Mouse (Mus musculus): ENCODE measurements around the gene Tmem260. TPM values are rescaled to one million over a fixed set of nuclear protein-coding genes. Genes with fewer than 3 reads are reported as not detected.

The Tmem260 gene
- total and polyA plus RNA-seq, 3 experiments: 4.6 to 9.0 (median 5.2) TPM

DNA sequence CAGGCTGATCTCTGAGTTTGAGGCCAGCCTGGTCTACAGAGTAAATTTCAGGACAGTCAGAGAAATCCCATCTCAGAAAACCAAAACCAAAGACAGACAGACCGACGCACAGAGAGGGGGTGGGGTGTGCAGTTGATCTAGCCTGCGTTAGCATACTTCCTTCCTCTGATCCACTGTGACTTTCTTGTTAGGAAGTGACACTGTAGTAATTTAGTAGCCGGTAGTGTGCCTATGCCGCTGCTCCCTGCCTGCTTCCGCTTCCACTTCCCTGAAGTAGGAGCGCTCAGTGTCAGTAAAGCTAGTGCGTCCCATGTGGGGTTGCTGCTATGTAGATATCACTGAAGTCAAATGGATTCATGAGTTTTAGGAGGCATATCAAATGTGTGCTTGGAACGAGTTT is 13.0 kb downstream of the Tmem260 start:
- no peak for DNase-seq (ENCODE audit: extremely low read depth)
- Histone ChIP-seq H3K4me1 (ENCODE audit: control insufficient read depth in 1 of 2, insufficient read depth in 2 of 2) (no peaks in the 10 kb centered on the region; a peak in 2 of 4 replicates), H3K9me3 (replicated peaks; ENCODE audit: low read length) (no peaks in the 10 kb centered on the region), H3K27ac (ENCODE audit: insufficient read depth, low read depth) (no peak overlapping the region), H3K27me3 (replicated peaks) (no peaks in the 10 kb centered on the region), H3K36me3 (replicated peaks in 1 of 2; ENCODE audit: control insufficient read depth in 1 of 2, insufficient read depth in 1 of 2, low read length in 1 of 2) (peaks cover 0 to 35% of the 10 kb centered on the region in 2 experiments), H3K79me2 (replicated peaks; ENCODE audit: control insufficient read depth, extremely low read depth, insufficient read depth, poor library complexity, severe bottlenecking) (no peaks in the 10 kb centered on the region), H3K9ac (ENCODE audit: insufficient read depth, low read depth) (no peak overlapping the region), H3K4me3 (replicated peaks in 1 of 3; ENCODE audit: low read depth in 2 of 3, low read length in 2 of 3, poor library complexity in 1 of 3) (no peak overlapping the region), H3K4me2 (ENCODE audit: insufficient read depth, low read depth, poor library complexity, severe bottlenecking) (no peak overlapping the region)
- dilution Hi-C loops (cut with MboI; ENCODE audit: extremely low pct_ligation_motif_present, extremely low pct_unique_long_range_greater_than_20kb, low sequenced_read_pairs): no loop called here
- in situ Hi-C loops (cut with MboI; ENCODE audit: low pct_ligation_motif_present, low pct_unique_long_range_greater_than_20kb, low sequenced_read_pairs): no loop called here
- no peak for TF ChIP-seq USF2 (conservative IDR thresholded peaks at IDR 0.05; ENCODE audit: low read depth, low read length)
- TF ChIP-seq ELF1 (IDR thresholded peaks at IDR 0.05; ENCODE audit: low read depth, low read length): no peak

DNA sequence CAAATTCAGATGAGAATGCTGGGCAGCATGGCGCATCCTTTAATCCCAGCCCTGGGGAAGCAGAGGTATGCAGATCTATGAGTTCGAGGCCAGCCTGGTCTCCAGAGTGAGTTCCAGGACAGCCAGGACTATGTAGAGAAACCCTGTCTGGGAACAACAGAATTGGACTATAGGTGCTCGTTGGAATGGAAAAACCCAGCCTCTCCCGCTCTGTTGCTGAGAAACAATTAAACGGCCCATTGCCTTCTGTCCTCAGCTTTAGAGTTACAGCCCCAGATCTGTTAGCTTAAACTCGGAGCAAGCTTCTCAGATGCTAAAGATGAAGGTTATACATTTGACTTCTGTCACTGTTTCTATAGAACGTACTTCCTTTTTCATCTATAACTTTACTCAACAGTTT is 22.4 kb downstream of the Tmem260 start:
- DNase-seq (ENCODE audit: extremely low read depth): no peak
- Histone ChIP-seq H3K9ac (ENCODE audit: insufficient read depth, low read depth) (no peak overlapping the region), H3K9me3 (replicated peaks; ENCODE audit: low read length) (no peaks in the 10 kb centered on the region), H3K4me2 (ENCODE audit: insufficient read depth, low read depth, poor library complexity, severe bottlenecking) (no peak overlapping the region), H3K79me2 (replicated peaks; ENCODE audit: control insufficient read depth, extremely low read depth, insufficient read depth, poor library complexity, severe bottlenecking) (no peaks in the 10 kb centered on the region), H3K4me3 (replicated peaks in 1 of 3; ENCODE audit: low read depth in 2 of 3, low read length in 2 of 3, poor library complexity in 1 of 3) (no peak overlapping the region), H3K36me3 (replicated peaks in 1 of 2; ENCODE audit: control insufficient read depth in 1 of 2, insufficient read depth in 1 of 2, low read length in 1 of 2) (peaks cover 0 to 18% of the 10 kb centered on the region in 2 experiments), H3K27me3 (replicated peaks) (no peaks in the 10 kb centered on the region), H3K27ac (ENCODE audit: insufficient read depth, low read depth) (no peak overlapping the region), H3K4me1 (ENCODE audit: control insufficient read depth in 1 of 2, insufficient read depth in 2 of 2) (no peaks in the 10 kb centered on the region)
- dilution Hi-C loops (cut with MboI; ENCODE audit: extremely low pct_ligation_motif_present, extremely low pct_unique_long_range_greater_than_20kb, low sequenced_read_pairs) (no loop called here), in situ Hi-C loops (cut with MboI; ENCODE audit: low pct_ligation_motif_present, low pct_unique_long_range_greater_than_20kb, low sequenced_read_pairs) (no loop called here)
- TF ChIP-seq POLR2A (IDR thresholded peaks at IDR 0.05; ENCODE audit: low read depth, low read length): no peak
- TF ChIP-seq ETS1 (conservative IDR thresholded peaks at IDR 0.05; ENCODE audit: low read depth, low read length): no peak
- no peak for TF ChIP-seq CTCF (conservative IDR thresholded peaks at IDR 0.05 in 1 of 2, IDR thresholded peaks at IDR 0.05 in 1 of 2; ENCODE audit: low read depth in 2 of 2, low read length in 2 of 2)
- TF ChIP-seq RAD21 (IDR thresholded peaks at IDR 0.05; ENCODE audit: low read depth, low read length): no peak
- TF ChIP-seq MAFK (IDR thresholded peaks at IDR 0.05; ENCODE audit: insufficient replicate concordance, low read length): no peak
- TF ChIP-seq NELFE (IDR thresholded peaks at IDR 0.05; ENCODE audit: low read depth, low read length): no peak
- TF ChIP-seq RCOR1 (conservative IDR thresholded peaks at IDR 0.05; ENCODE audit: low read depth, low read length): no peak
- no peak for TF ChIP-seq EP300 (IDR thresholded peaks at IDR 0.05; ENCODE audit: low read length)

DNA sequence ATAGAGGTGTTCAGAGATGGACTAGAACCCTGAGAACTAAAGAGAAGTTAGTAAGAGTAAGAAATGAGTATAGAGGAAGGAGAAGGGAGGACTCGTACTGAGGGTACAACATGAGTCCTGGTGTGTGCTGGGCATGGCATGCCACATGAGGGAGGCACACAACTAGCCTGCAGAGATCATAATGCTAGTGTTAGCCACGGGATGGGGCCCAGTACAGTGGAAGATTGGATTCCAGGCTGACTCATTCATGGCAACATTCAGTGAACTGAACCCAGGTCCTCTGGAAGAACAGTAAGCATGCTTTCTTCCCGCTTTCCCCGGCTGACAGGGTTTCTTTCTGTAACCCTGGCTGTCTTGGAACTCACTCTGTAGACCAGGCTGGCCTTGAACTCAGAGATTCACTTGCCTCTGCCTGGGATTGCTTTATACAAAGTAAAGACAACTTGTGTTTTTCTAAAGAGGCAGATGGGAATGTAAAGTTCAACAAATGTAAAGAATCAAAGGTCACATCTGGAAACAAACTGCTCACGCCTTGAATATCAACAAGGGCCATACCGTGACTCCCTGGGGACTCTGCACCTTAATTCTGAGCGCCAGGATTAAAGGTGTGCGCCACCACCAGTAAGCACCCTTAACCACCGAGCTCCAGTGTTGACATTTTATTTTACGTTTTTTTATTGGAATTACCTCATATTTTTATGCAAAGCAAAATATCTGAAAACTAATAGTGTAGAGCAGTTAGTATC is 25.0 kb downstream of the Tmem260 start:
- dilution Hi-C loops (cut with MboI; ENCODE audit: extremely low pct_ligation_motif_present, extremely low pct_unique_long_range_greater_than_20kb, low sequenced_read_pairs) (no loop called here), in situ Hi-C loops (cut with MboI; ENCODE audit: low pct_ligation_motif_present, low pct_unique_long_range_greater_than_20kb, low sequenced_read_pairs) (no loop called here)
- Histone ChIP-seq H3K79me2 (replicated peaks; ENCODE audit: control insufficient read depth, extremely low read depth, insufficient read depth, poor library complexity, severe bottlenecking) (no peaks in the 10 kb centered on the region), H3K27me3 (replicated peaks) (no peaks in the 10 kb centered on the region), H3K4me1 (ENCODE audit: control insufficient read depth in 1 of 2, insufficient read depth in 2 of 2) (no peaks in the 10 kb centered on the region), H3K27ac (ENCODE audit: insufficient read depth, low read depth) (no peak overlapping the region), H3K4me3 (replicated peaks in 1 of 3; ENCODE audit: low read depth in 2 of 3, low read length in 2 of 3, poor library complexity in 1 of 3) (no peak overlapping the region), H3K9me3 (replicated peaks; ENCODE audit: low read length) (peaks cover 6% of the 10 kb centered on the region), H3K9ac (ENCODE audit: insufficient read depth, low read depth) (no peak overlapping the region), H3K4me2 (ENCODE audit: insufficient read depth, low read depth, poor library complexity, severe bottlenecking) (no peak overlapping the region), H3K36me3 (replicated peaks in 1 of 2; ENCODE audit: control insufficient read depth in 1 of 2, insufficient read depth in 1 of 2, low read length in 1 of 2) (peaks cover 0 to 21% of the 10 kb centered on the region in 2 experiments)
- TF ChIP-seq IRF4 (IDR thresholded peaks at IDR 0.05; ENCODE audit: low read depth, low read length): no peak
- no peak for TF ChIP-seq NELFE (IDR thresholded peaks at IDR 0.05; ENCODE audit: low read depth, low read length)
- TF ChIP-seq BHLHE40 (IDR thresholded peaks at IDR 0.05; ENCODE audit: low read depth, low read length): no peak
- TF ChIP-seq MAFK (IDR thresholded peaks at IDR 0.05; ENCODE audit: insufficient replicate concordance, low read length): no peak
- TF ChIP-seq NRF1 (IDR thresholded peaks at IDR 0.05; ENCODE audit: low read depth, low read length): no peak
- TF ChIP-seq ETS1 (conservative IDR thresholded peaks at IDR 0.05; ENCODE audit: low read depth, low read length): no peak
- no peak for TF ChIP-seq UBTF (IDR thresholded peaks at IDR 0.05; ENCODE audit: low read depth, low read length)
- no peak for TF ChIP-seq ZC3H11A (IDR thresholded peaks at IDR 0.05; ENCODE audit: low read depth, low read length)
- no peak for TF ChIP-seq RAD21 (IDR thresholded peaks at IDR 0.05; ENCODE audit: low read depth, low read length)
- no peak for TF ChIP-seq EP300 (IDR thresholded peaks at IDR 0.05; ENCODE audit: low read length)
- no peak for TF ChIP-seq MEF2A (IDR thresholded peaks at IDR 0.05; ENCODE audit: borderline replicate concordance, low read depth, low read length)
- TF ChIP-seq JUN (IDR thresholded peaks at IDR 0.05; ENCODE audit: insufficient read depth, low read depth, low read length): no peak
- no peak for TF ChIP-seq TBP (conservative IDR thresholded peaks at IDR 0.05; ENCODE audit: low read depth, low read length)
- TF ChIP-seq MAZ (IDR thresholded peaks at IDR 0.05; ENCODE audit: low read depth, low read length): no peak
- TF ChIP-seq MXI1 (IDR thresholded peaks at IDR 0.05; ENCODE audit: low read depth, low read length): no peak
- TF ChIP-seq ZNF384 (IDR thresholded peaks at IDR 0.05; ENCODE audit: low read depth, low read length): no peak
- no peak for TF ChIP-seq GABPA (IDR thresholded peaks at IDR 0.05; ENCODE audit: insufficient replicate concordance, low read depth, low read length)
- no peak for TF ChIP-seq ELF1 (IDR thresholded peaks at IDR 0.05; ENCODE audit: low read depth, low read length)
- no peak for DNase-seq (ENCODE audit: extremely low read depth)

All from CH12.LX (cell line).